Mouse (Mus musculus): ENCODE results near the gene G0s2.

- TF ChIP-seq CTCF (IDR thresholded peaks at IDR 0.05; ENCODE audit: low read depth): no peak
- TF ChIP-seq EP300 (IDR thresholded peaks at IDR 0.05; ENCODE audit: low read depth): no peak
These were observed 44.1 kb upstream of the G0s2 start for GRCm38 (mm10) chr1:193317159-193317559.
